Mouse (Mus musculus) CH12F3 (cell line): ENCODE results near the gene Npy2r.

ENCODE experiments used
- in situ Hi-C: fragments of 300-500 bp; cut with MboI; formaldehyde crosslinking; loops from 2 replicates; pipeline ENCODE4 v1.14.3; 2020; ENCODE audit warnings: low sequenced_read_pairs

Gene Npy2r

GRCm38 (mm10) chr3:82547908-82548721 is at the start of gene Npy2r:
Gene Npy2r (minus strand): TSS chr3:82548084.
- in situ Hi-C loops, result no loop called here

GRCm38 (mm10) chr3:82557786-82558185 is 9.9 kb upstream of the Npy2r start:
- in situ Hi-C loops, result no loop called here

- in situ Hi-C loops, result no loop called here
Observed at GRCm38 (mm10) chr3:82556311-82556828, 8.5 kb upstream of the Npy2r start.

DNA sequence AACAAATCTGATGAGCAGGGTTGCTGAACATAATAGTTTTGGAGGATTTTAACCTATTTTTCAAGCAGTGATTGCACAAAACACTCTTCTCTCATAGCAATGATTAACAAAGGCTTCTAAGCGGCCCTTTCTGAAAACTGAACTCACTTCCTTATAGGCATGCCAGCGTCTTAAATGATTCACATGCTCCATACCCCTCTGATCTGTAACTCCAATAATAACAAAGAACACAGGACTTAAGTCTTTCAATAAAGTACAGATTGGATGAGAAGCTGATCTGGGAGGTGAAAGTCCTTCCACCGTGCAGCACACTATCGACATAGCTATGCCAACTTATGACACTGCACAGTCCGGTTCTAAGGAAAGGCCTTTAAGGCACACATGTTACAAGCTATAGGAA is 2.0 kb upstream of the Npy2r start:
- in situ Hi-C loops, result no loop called here

DNA sequence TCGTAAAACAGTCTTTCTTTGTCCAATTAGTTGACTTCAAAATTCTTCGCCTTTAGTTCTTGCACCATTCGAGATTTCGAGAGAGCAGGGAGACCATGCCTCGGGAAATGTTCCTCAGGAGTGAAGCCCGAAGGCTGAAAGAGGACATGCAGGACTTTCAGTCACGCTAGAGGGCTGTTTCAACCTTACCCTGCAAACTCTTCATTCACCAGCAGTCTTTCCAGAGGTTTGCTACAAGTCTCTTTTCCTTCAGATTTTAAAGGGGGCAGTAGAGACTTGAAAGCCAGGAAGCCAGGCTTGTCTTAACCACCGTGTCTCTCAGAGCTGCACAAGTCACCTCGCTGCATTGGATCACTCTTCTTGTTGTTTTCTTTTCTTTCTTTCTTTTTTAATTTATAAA is 869 bp upstream of the Npy2r start:
- in situ Hi-C loops, result no loop called here

DNA sequence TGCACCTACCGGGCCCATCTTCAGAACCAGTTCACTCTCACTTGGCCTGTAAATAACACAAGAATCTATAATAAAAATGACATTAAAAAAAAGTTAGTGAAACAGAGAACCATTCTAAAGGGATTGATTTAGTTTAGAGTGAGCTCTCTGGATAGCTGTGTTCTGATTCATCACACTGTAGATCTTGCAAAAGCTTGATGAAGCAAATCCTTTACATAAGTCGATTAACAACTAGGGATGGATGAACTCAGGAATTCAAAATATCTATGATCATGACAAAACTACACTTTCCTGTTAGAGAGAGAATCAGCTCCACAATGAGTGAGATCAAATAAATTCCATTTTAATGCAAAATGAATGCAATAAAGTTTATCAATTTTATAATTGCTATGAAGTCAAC is 6.4 kb downstream of the Npy2r start:
- in situ Hi-C loops, result no loop called here

- in situ Hi-C loops, result no loop called here
Observed at GRCm38 (mm10) chr3:82539951-82540350, 7.9 kb downstream of the Npy2r start.

DNA sequence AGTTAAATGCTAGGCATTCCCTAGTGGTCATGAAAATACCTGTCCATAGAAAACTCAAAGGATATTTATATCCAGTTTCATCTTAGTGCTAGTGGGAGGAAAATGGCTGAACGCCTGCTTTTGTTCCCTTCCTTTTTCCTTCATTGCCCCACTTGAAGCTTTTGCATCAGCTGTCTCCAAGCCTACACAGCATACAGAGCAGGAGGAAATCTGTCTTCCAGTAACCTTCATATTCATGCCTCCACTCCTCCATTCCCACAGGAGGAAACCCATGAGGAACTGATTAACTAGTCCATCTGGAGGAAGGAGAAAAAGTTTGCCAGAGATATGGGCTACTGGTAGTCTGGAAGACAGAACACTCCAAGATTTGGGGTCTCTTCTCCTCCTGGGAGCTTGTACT is 23.1 kb downstream of the Npy2r start:
- in situ Hi-C loops, result no loop called here

GRCm38 (mm10) chr3:82498006-82498405 is 49.9 kb downstream of the Npy2r start:
- in situ Hi-C loops, result no loop called here
